Mouse (Mus musculus) lung, embryonic 16.5 days (tissue): ENCODE measurements around the gene Agpat4. TPM values are rescaled to one million over a fixed set of nuclear protein-coding genes. Genes with fewer than 3 reads are reported as not detected.

Experiments
- polyA plus RNA-seq: library from polyadenylated mRNA; unstranded; fragments of >200 nt; fragmentation: Nextera tagmentation; extraction: Ambion mirVana; gene quantifications from 2 replicates; pipeline ENCODE4 v1.2.1, GENCODE M21; 2015

Gene Agpat4
- polyA plus RNA-seq, 1 experiment from 2014 or later, result 39.6 TPM

Other genes with a start within 250 kb of the Agpat4 start
- gene Map3k4, start 200.1 kb downstream of the Agpat4 start, polyA plus RNA-seq, result 29.1 and 33.8 TPM in 2 replicates